Comparison of ENCODE assay signal across 20 mouse cellular contexts in genomic region chr12:5637571-5638275, GRCm38 (mm10).
DNase-seq lines count a peak whose midpoint lies in the region; ATAC-seq and TF ChIP-seq lines count a peak whose summit lies in the region.
"Had no signal": no experiment of that assay in that cellular context is flagged by ENCODE, and none has a peak within 500 bp of the region (broad histone marks: within the 10 kb centered on the region; RNA-seq: fewer than 3 reads in every experiment).

No protein-coding gene starts in this region.

- H3K27me3 ChIP-seq in hindbrain, embryonic 15.5 days = no peaks in the 10 kb centered on the region
- H3K27me3 ChIP-seq in hindbrain, embryonic 12.5 days = no peaks in the 10 kb centered on the region
- no peaks in the 10 kb centered on the region for H3K27me3 ChIP-seq in midbrain, postnatal 0 days (ENCODE audit: insufficient read depth, low read length)
- H3K27me3 ChIP-seq in midbrain, embryonic 14.5 days (ENCODE audit: control insufficient read depth, insufficient read depth, low read length) = no peaks in the 10 kb centered on the region
- H3K27me3 ChIP-seq in forebrain, postnatal 0 days (ENCODE audit: insufficient read depth, low read length) = no peaks in the 10 kb centered on the region
- H3K27me3 ChIP-seq: neural tube, embryonic 15.5 days; Patski; stomach, embryonic 15.5 days had no signal

- H3K4me3 ChIP-seq in hindbrain, embryonic 15.5 days = no peak overlapping the region
- H3K4me3 ChIP-seq in hindbrain, embryonic 12.5 days = no peak overlapping the region
- H3K4me3 ChIP-seq in midbrain, postnatal 0 days (ENCODE audit: low read depth, low read length) = no peak overlapping the region
- no peak overlapping the region for H3K4me3 ChIP-seq in midbrain, embryonic 14.5 days (replicated peaks; ENCODE audit: low read depth, low read length)
- no peak overlapping the region for H3K4me3 ChIP-seq in forebrain, postnatal 0 days (ENCODE audit: low read depth, low read length)
- H3K4me3 ChIP-seq: neural tube, embryonic 15.5 days; stomach, embryonic 15.5 days had no signal

- no peak overlapping the region for H3K4me2 ChIP-seq in hindbrain, embryonic 15.5 days
- no peak overlapping the region for H3K4me2 ChIP-seq in hindbrain, embryonic 12.5 days (replicated peaks)
- no peak overlapping the region for H3K4me2 ChIP-seq in midbrain, postnatal 0 days (ENCODE audit: low read depth, low read length, poor library complexity, severe bottlenecking)
- no peak overlapping the region for H3K4me2 ChIP-seq in midbrain, embryonic 14.5 days (ENCODE audit: low read length)
- no peak overlapping the region for H3K4me2 ChIP-seq in forebrain, postnatal 0 days (ENCODE audit: low read depth)
- H3K4me2 ChIP-seq: neural tube, embryonic 15.5 days; stomach, embryonic 15.5 days had no signal

- no peak for TF ChIP-seq CTCF in midbrain, postnatal 0 days (IDR thresholded peaks at IDR 0.05)
- TF ChIP-seq CTCF in forebrain, postnatal 0 days (IDR thresholded peaks at IDR 0.05; ENCODE audit: low read depth) = no peak

- no peak overlapping the region for H3K9ac ChIP-seq in hindbrain, embryonic 15.5 days
- no peak overlapping the region for H3K9ac ChIP-seq in hindbrain, embryonic 12.5 days
- no peak overlapping the region for H3K9ac ChIP-seq in midbrain, postnatal 0 days (replicated peaks; ENCODE audit: low read length, poor library complexity, severe bottlenecking)
- H3K9ac ChIP-seq in midbrain, embryonic 14.5 days (replicated peaks; ENCODE audit: low read length) = no peak overlapping the region
- no peak overlapping the region for H3K9ac ChIP-seq in forebrain, postnatal 0 days
- H3K9ac ChIP-seq: neural tube, embryonic 15.5 days; stomach, embryonic 15.5 days had no signal

- ATAC-seq in hindbrain, embryonic 15.5 days (ENCODE audit: low FRiP score, low read depth) = 0 out of 2 replicates have a peak, but pooled peaks have one; percentile 48
- no peak for ATAC-seq in hindbrain, embryonic 12.5 days (ENCODE audit: low FRiP score)
- no peak for ATAC-seq in midbrain, postnatal 0 days (ENCODE audit: low FRiP score)
- ATAC-seq in midbrain, embryonic 14.5 days (ENCODE audit: low FRiP score, low TSS enrichment) = no peak
- ATAC-seq in forebrain, postnatal 0 days = peak; percentile 74
- ATAC-seq: activated CD4-positive, CD25-positive, alpha-beta regulatory T cell, adult 4 months; Patski had no signal

- 0 out of 2 replicates have a peak, but pooled peaks cover 4% of the 10 kb centered on the region for H3K4me1 ChIP-seq in hindbrain, embryonic 15.5 days (replicated peaks)
- H3K4me1 ChIP-seq in hindbrain, embryonic 12.5 days = no peaks in the 10 kb centered on the region
- H3K4me1 ChIP-seq in midbrain, postnatal 0 days (ENCODE audit: insufficient read depth, low read length) = no peaks in the 10 kb centered on the region
- no peaks in the 10 kb centered on the region for H3K4me1 ChIP-seq in midbrain, embryonic 14.5 days (ENCODE audit: control insufficient read depth, insufficient read depth, low read length)
- 0 out of 2 replicates have a peak, but pooled peaks cover 3% of the 10 kb centered on the region for H3K4me1 ChIP-seq in forebrain, postnatal 0 days (ENCODE audit: insufficient read depth)
- H3K4me1 ChIP-seq: neural tube, embryonic 15.5 days; stomach, embryonic 15.5 days had no signal

- DNase-seq in midbrain, postnatal 0 days (ENCODE audit: low spot score) = peak; percentile 74
- DNase-seq in midbrain, embryonic 14.5 days = no peak
- DNase-seq in forebrain, postnatal 0 days = peak; percentile 66
- DNase-seq in layer of hippocampus, postnatal 14 days (ENCODE audit: low spot score in 2 of 2) = peak; percentile 23 to 24
- DNase-seq in lung, postnatal 36 days = no peak
- DNase-seq: adrenal gland, postnatal 25 days; cerebellum, postnatal 25 days; gastrocnemius, postnatal 25 days; heart, postnatal 10 days; kidney, adult 2 months; kidney, postnatal 14 days; liver; lung, adult 18-20 months; thymus, adult 2 months had no signal

- no peaks in the 10 kb centered on the region for H3K36me3 ChIP-seq in hindbrain, embryonic 15.5 days
- no peaks in the 10 kb centered on the region for H3K36me3 ChIP-seq in hindbrain, embryonic 12.5 days
- H3K36me3 ChIP-seq in midbrain, postnatal 0 days (ENCODE audit: insufficient read depth, low read length) = no peaks in the 10 kb centered on the region
- H3K36me3 ChIP-seq in midbrain, embryonic 14.5 days (ENCODE audit: control insufficient read depth, insufficient read depth, low read length) = no peaks in the 10 kb centered on the region
- no peaks in the 10 kb centered on the region for H3K36me3 ChIP-seq in forebrain, postnatal 0 days (ENCODE audit: insufficient read depth)
- H3K36me3 ChIP-seq: neural tube, embryonic 15.5 days; stomach, embryonic 15.5 days had no signal

- no peak overlapping the region for H3K27ac ChIP-seq in hindbrain, embryonic 15.5 days (replicated peaks)
- no peak overlapping the region for H3K27ac ChIP-seq in hindbrain, embryonic 12.5 days
- H3K27ac ChIP-seq in midbrain, postnatal 0 days (ENCODE audit: low read depth, low read length) = no peak overlapping the region
- H3K27ac ChIP-seq in midbrain, embryonic 14.5 days (replicated peaks; ENCODE audit: low read depth, low read length) = no peak overlapping the region
- H3K27ac ChIP-seq in forebrain, postnatal 0 days (ENCODE audit: low read depth, low read length) = no peak overlapping the region
- H3K27ac ChIP-seq: neural tube, embryonic 15.5 days; stomach, embryonic 15.5 days had no signal

- no peaks in the 10 kb centered on the region for H3K9me3 ChIP-seq in hindbrain, embryonic 15.5 days
- no peaks in the 10 kb centered on the region for H3K9me3 ChIP-seq in hindbrain, embryonic 12.5 days (replicated peaks)
- no peaks in the 10 kb centered on the region for H3K9me3 ChIP-seq in midbrain, postnatal 0 days (ENCODE audit: low read length)
- no peaks in the 10 kb centered on the region for H3K9me3 ChIP-seq in midbrain, embryonic 14.5 days (ENCODE audit: control insufficient read depth, low read length)
- H3K9me3 ChIP-seq in forebrain, postnatal 0 days (ENCODE audit: low read length) = no peaks in the 10 kb centered on the region
- H3K9me3 ChIP-seq: neural tube, embryonic 15.5 days; stomach, embryonic 15.5 days had no signal

- WGBS in hindbrain, embryonic 15.5 days = 64% methylated on average over 9 of the region's 9 CpGs
- whole genome bisulfite sequencing in hindbrain, embryonic 12.5 days = 79% methylated on average over 9 of the region's 9 CpGs
- 70% methylated on average over 9 of the region's 9 CpGs for WGBS in midbrain, postnatal 0 days
- WGBS in midbrain, embryonic 14.5 days = 78% methylated on average over 9 of the region's 9 CpGs
- 39% methylated on average over 9 of the region's 9 CpGs for WGBS in forebrain, postnatal 0 days

Comparison
In these comparisons a context has a peak if more than half of its experiments do, and no peak if none do; other contexts are left out.
1. ATAC-seq: peak in hindbrain, embryonic 15.5 days (single experiment) and forebrain, postnatal 0 days (single experiment); none in hindbrain, embryonic 12.5 days (single experiment), midbrain, postnatal 0 days (single experiment) and midbrain, embryonic 14.5 days (single experiment).
2. DNase-seq: peak in midbrain, postnatal 0 days (single experiment), forebrain, postnatal 0 days (single experiment) and layer of hippocampus, postnatal 14 days (2 of 2); none in midbrain, embryonic 14.5 days (single experiment) and lung, postnatal 36 days (single experiment).